Mouse (Mus musculus): ENCODE data around the gene Chchd1. TPM values are rescaled to one million over a fixed set of nuclear protein-coding genes. Genes with fewer than 3 reads are reported as not detected.

Gene Chchd1
- total and polyA plus RNA-seq, 3 experiments = 66.8 to 126 (median 98.8) TPM

GRCm38 (mm10) chr14:20664436-20664835 is 38.4 kb upstream of the Chchd1 start:
- Histone ChIP-seq H3K4me1 (ENCODE audit: control insufficient read depth, insufficient read depth, low read length) (no peaks in the 10 kb centered on the region; the same call in 1 of the 2 replicates), H3K27ac (peak overlapping the region; percentile 96), H3K27me3 (ENCODE audit: control insufficient read depth, insufficient read depth, low read length) (no peaks in the 10 kb centered on the region), H3K36me3 (ENCODE audit: control insufficient read depth, insufficient read depth, low read length) (no peaks in the 10 kb centered on the region; the same call in 1 of the 2 replicates), H3K4me3 (peak overlapping the region; percentile 17), H3K79me2 (replicated peaks; ENCODE audit: control insufficient read depth, insufficient read depth, low read length) (no peaks in the 10 kb centered on the region), H3K9ac (ENCODE audit: low read depth, low read length) (peak overlapping the region; percentile 36)
- TF ChIP-seq CTCF (IDR thresholded peaks at IDR 0.05) (no peak), POLR2A (IDR thresholded peaks at IDR 0.05; ENCODE audit: insufficient read depth, low read depth, low read length) (no peak), EP300 (IDR thresholded peaks at IDR 0.05; ENCODE audit: insufficient read depth, low read depth, low read length) (peak; percentile 60; the same call in 1 of the 2 replicates)
- intact Hi-C loops (cut with DNase I) = no loop called here
- DNase-seq = no peak
- WGBS = 40% methylated on average over 3 of the region's 3 CpGs

DNA sequence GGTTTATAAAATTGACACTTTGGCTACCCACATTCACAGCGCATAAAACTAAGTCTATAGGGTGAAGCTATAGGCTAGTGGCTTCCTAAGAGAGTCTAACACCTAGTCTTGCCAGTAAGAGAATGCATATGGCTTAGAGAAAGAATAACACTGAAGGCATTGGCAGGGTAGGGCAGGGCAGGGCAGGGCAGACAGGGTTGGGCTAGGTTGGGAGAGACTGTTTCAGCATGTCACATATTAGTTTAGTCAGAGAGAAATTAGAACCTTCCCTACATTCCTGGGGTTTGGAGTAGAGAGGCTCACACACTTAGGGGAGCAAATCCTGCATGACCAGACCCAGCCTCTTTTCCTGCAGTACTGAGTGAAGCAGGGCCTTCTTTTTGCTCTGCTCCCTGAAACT is 35.3 kb upstream of the Chchd1 start:
- Histone ChIP-seq H3K9ac (ENCODE audit: low read depth, low read length) (peak overlapping the region; percentile 90), H3K4me1 (ENCODE audit: control insufficient read depth, insufficient read depth, low read length) (no peaks in the 10 kb centered on the region; the same call in 1 of the 2 replicates), H3K4me3 (peak overlapping the region; percentile 51), H3K36me3 (ENCODE audit: control insufficient read depth, insufficient read depth, low read length) (no peaks in the 10 kb centered on the region; the same call in 1 of the 2 replicates), H3K27me3 (ENCODE audit: control insufficient read depth, insufficient read depth, low read length) (no peaks in the 10 kb centered on the region), H3K79me2 (replicated peaks; ENCODE audit: control insufficient read depth, insufficient read depth, low read length) (no peaks in the 10 kb centered on the region), H3K27ac (peak overlapping the region; percentile 96)
- WGBS = 67% methylated on average over 1 of the region's 1 CpGs
- TF ChIP-seq EP300 (IDR thresholded peaks at IDR 0.05; ENCODE audit: insufficient read depth, low read depth, low read length) (no peak), CTCF (IDR thresholded peaks at IDR 0.05) (no peak)
- DNase-seq = no peak
- intact Hi-C loops (cut with DNase I) = no loop called here

DNA sequence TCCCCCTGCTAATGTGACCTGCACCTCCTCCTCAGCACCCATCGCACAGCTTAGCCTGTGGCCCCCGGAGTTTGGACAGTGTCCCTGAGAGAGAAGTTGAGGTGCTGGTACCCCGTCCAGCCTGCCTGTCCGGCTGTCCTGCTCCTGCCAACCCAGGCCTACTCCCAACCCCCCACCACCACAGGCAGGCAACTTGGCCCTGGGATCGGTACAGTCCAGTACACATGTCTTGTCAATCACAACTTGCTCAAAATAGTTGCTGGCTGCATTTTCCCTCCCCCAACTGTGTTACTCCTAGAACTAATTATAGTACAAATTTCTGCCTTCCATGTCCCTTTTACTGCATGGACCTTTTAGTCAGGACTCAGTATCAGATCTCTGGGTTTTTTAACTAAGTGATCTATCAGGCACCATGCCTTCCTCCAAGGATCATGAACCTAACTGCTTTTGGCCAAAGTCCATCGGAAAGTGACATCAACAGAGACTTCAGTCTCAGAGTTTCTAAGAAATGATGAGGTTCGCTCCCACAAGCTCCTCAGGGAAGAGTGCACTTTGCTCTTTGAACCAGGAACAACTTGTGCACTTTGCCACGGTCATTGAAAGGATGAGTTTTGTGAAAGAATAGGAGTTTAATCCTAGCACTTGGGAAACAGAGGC is 34.5 kb upstream of the Chchd1 start, which contains the start of gene Synpo2l:
TSS of gene Synpo2l (minus strand) at position 201 of the 657 bp plus-strand sequence.
- intact Hi-C loops (cut with DNase I) = no loop called here
- no peaks in the 10 kb centered on the region for H3K4me1 ChIP-seq (ENCODE audit: control insufficient read depth, insufficient read depth, low read length)
- WGBS = 46% methylated on average over 8 of the region's 8 CpGs
- H3K9ac ChIP-seq (ENCODE audit: low read depth, low read length) = peak within 1 kb of the TSS; percentile 90
- no peaks in the 10 kb centered on the region for H3K27me3 ChIP-seq (ENCODE audit: control insufficient read depth, insufficient read depth, low read length)
- H3K4me3 ChIP-seq = peak within 1 kb of the TSS; percentile 51
- peaks cover 1% of the 10 kb centered on the region; the same call in 1 of the 2 replicates for H3K36me3 ChIP-seq (ENCODE audit: control insufficient read depth, insufficient read depth, low read length)
- H3K79me2 ChIP-seq (replicated peaks; ENCODE audit: control insufficient read depth, insufficient read depth, low read length) = no peaks in the 10 kb centered on the region
- peak within 1 kb of the TSS; percentile 96 for H3K27ac ChIP-seq
- peak; percentile 66 to 79 for DNase-seq
- TF ChIP-seq POLR2A (IDR thresholded peaks at IDR 0.05; ENCODE audit: insufficient read depth, low read depth, low read length) (peak; percentile 88), CTCF (IDR thresholded peaks at IDR 0.05) (no peak), EP300 (IDR thresholded peaks at IDR 0.05; ENCODE audit: insufficient read depth, low read depth, low read length) (0 out of 2 replicates have a peak, but pooled peaks have one; percentile 72)

GRCm38 (mm10) chr14:20672990-20673389 is 29.8 kb upstream of the Chchd1 start:
- DNase-seq = no peak
- no peak overlapping the region for H3K9ac ChIP-seq (ENCODE audit: low read depth, low read length)
- peaks cover 5% of the 10 kb centered on the region for H3K79me2 ChIP-seq (replicated peaks; ENCODE audit: control insufficient read depth, insufficient read depth, low read length)
- 94% methylated on average over 2 of the region's 2 CpGs for WGBS
- intact Hi-C loops (cut with DNase I) = no loop called here
- peaks cover 8% of the 10 kb centered on the region for H3K4me1 ChIP-seq (ENCODE audit: control insufficient read depth, insufficient read depth, low read length)
- TF ChIP-seq EP300 (IDR thresholded peaks at IDR 0.05; ENCODE audit: insufficient read depth, low read depth, low read length) (no peak), CTCF (IDR thresholded peaks at IDR 0.05) (peak; percentile 71)
- H3K27me3 ChIP-seq (ENCODE audit: control insufficient read depth, insufficient read depth, low read length) = no peaks in the 10 kb centered on the region
- peak overlapping the region; percentile 96 for H3K27ac ChIP-seq
- peak overlapping the region; percentile 95; the same call in 1 of the 2 replicates for H3K4me3 ChIP-seq
- peaks cover 19% of the 10 kb centered on the region for H3K36me3 ChIP-seq (ENCODE audit: control insufficient read depth, insufficient read depth, low read length)

DNA sequence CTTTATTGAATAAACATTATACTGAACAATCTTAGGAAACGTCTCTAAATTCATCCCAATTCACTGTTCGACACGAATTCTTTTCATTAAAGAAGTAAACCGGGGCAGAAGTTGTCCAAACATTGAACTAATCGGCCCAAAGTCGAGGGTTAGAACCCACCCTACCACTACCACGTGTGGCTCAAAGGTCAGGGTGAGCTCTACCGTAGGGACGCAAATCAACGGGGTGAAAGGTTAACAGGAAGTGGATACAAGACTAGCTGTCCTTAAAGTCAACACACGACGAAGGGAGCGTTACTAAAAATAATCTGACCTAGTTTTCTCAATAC is 29.1 kb upstream of the Chchd1 start:
- Histone ChIP-seq H3K4me3 (peak overlapping the region; percentile 95), H3K9ac (ENCODE audit: low read depth, low read length) (peak overlapping the region; percentile 53), H3K27ac (peak overlapping the region; percentile 96), H3K36me3 (ENCODE audit: control insufficient read depth, insufficient read depth, low read length) (peaks cover 19% of the 10 kb centered on the region), H3K4me1 (ENCODE audit: control insufficient read depth, insufficient read depth, low read length) (peaks cover 8% of the 10 kb centered on the region), H3K79me2 (replicated peaks; ENCODE audit: control insufficient read depth, insufficient read depth, low read length) (peaks cover 5% of the 10 kb centered on the region), H3K27me3 (ENCODE audit: control insufficient read depth, insufficient read depth, low read length) (no peaks in the 10 kb centered on the region)
- 9% methylated on average over 13 of the region's 13 CpGs for WGBS
- intact Hi-C loops (cut with DNase I) = loop anchor here (2.0 kb wide), 2 partner anchors 21 to 29 kb away; partner anchors contain the start of genes Chchd1 and Fut11
- DNase-seq = peak; percentile 60 to 65
- no peak for TF ChIP-seq POLR2A (IDR thresholded peaks at IDR 0.05; ENCODE audit: insufficient read depth, low read depth, low read length)
- no peak for TF ChIP-seq CTCF (IDR thresholded peaks at IDR 0.05)
- no peak; the same call in 1 of the 2 replicates for TF ChIP-seq EP300 (IDR thresholded peaks at IDR 0.05; ENCODE audit: insufficient read depth, low read depth, low read length)

Measured in heart, adult 2 months (tissue).